Mouse (Mus musculus): ENCODE results near the gene Igfbp1. TPM values are rescaled to one million over a fixed set of nuclear protein-coding genes. Genes with fewer than 3 reads are reported as not detected.

The Igfbp1 gene
- polyA plus RNA-seq, 1 experiment: not detected

GRCm38 (mm10) chr11:7178724-7179123 is 18.9 kb upstream of the Igfbp1 start:
- H3K27me3 ChIP-seq (ENCODE audit: control insufficient read depth, insufficient read depth, low read length): no peaks in the 10 kb centered on the region
- TF ChIP-seq CTCF (IDR thresholded peaks at IDR 0.05; ENCODE audit: extremely low read depth, insufficient read depth, insufficient read length, insufficient replicate concordance) (no peak), POLR2A (IDR thresholded peaks at IDR 0.05; ENCODE audit: low read depth, low read length) (no peak)
- no peak overlapping the region for H3K27ac ChIP-seq (ENCODE audit: insufficient read depth, low read length)
- no peaks in the 10 kb centered on the region for H3K36me3 ChIP-seq (ENCODE audit: control insufficient read depth, insufficient read depth, low read length)
- WGBS: 82% methylated on average over 4 of the region's 4 CpGs
- H3K4me1 ChIP-seq (ENCODE audit: control insufficient read depth, insufficient read depth, insufficient read length): no peaks in the 10 kb centered on the region
- H3K4me3 ChIP-seq (ENCODE audit: extremely low read depth, insufficient read depth, insufficient read length): no peak overlapping the region
- DNase-seq (ENCODE audit: low read depth in 1 of 2, low spot score in 2 of 2): no peak

GRCm38 (mm10) chr11:7179276-7179675 is 18.3 kb upstream of the Igfbp1 start:
- Histone ChIP-seq H3K4me1 (ENCODE audit: control insufficient read depth, insufficient read depth, insufficient read length) (no peaks in the 10 kb centered on the region), H3K36me3 (ENCODE audit: control insufficient read depth, insufficient read depth, low read length) (no peaks in the 10 kb centered on the region), H3K27ac (ENCODE audit: insufficient read depth, low read length) (no peak overlapping the region), H3K27me3 (ENCODE audit: control insufficient read depth, insufficient read depth, low read length) (no peaks in the 10 kb centered on the region), H3K4me3 (ENCODE audit: extremely low read depth, insufficient read depth, insufficient read length) (no peak overlapping the region)
- DNase-seq (ENCODE audit: low read depth in 1 of 2, low spot score in 2 of 2): no peak
- WGBS: 44% methylated on average over 2 of the region's 2 CpGs
- TF ChIP-seq POLR2A (IDR thresholded peaks at IDR 0.05; ENCODE audit: low read depth, low read length) (no peak), CTCF (IDR thresholded peaks at IDR 0.05; ENCODE audit: extremely low read depth, insufficient read depth, insufficient read length, insufficient replicate concordance) (no peak)

GRCm38 (mm10) chr11:7182409-7183042 is 15.1 kb upstream of the Igfbp1 start:
- Histone ChIP-seq H3K4me3 (ENCODE audit: extremely low read depth, insufficient read depth, insufficient read length) (no peak overlapping the region), H3K27me3 (ENCODE audit: control insufficient read depth, insufficient read depth, low read length) (no peaks in the 10 kb centered on the region), H3K4me1 (ENCODE audit: control insufficient read depth, insufficient read depth, insufficient read length) (no peaks in the 10 kb centered on the region), H3K36me3 (ENCODE audit: control insufficient read depth, insufficient read depth, low read length) (no peaks in the 10 kb centered on the region), H3K27ac (ENCODE audit: insufficient read depth, low read length) (no peak overlapping the region)
- DNase-seq (ENCODE audit: low read depth in 1 of 2, low spot score in 2 of 2): no peak
- 82% methylated on average over 8 of the region's 8 CpGs for WGBS
- TF ChIP-seq POLR2A (IDR thresholded peaks at IDR 0.05; ENCODE audit: low read depth, low read length) (no peak), CTCF (IDR thresholded peaks at IDR 0.05; ENCODE audit: extremely low read depth, insufficient read depth, insufficient read length, insufficient replicate concordance) (no peak)

- Histone ChIP-seq H3K27ac (ENCODE audit: insufficient read depth, low read length) (no peak overlapping the region), H3K4me1 (ENCODE audit: control insufficient read depth, insufficient read depth, insufficient read length) (no peaks in the 10 kb centered on the region), H3K4me3 (ENCODE audit: extremely low read depth, insufficient read depth, insufficient read length) (no peak overlapping the region), H3K36me3 (ENCODE audit: control insufficient read depth, insufficient read depth, low read length) (no peaks in the 10 kb centered on the region), H3K27me3 (ENCODE audit: control insufficient read depth, insufficient read depth, low read length) (no peaks in the 10 kb centered on the region)
- no peak for TF ChIP-seq POLR2A (IDR thresholded peaks at IDR 0.05; ENCODE audit: low read depth, low read length)
- TF ChIP-seq CTCF (IDR thresholded peaks at IDR 0.05; ENCODE audit: extremely low read depth, insufficient read depth, insufficient read length, insufficient replicate concordance): no peak
- no peak for DNase-seq (ENCODE audit: low read depth in 1 of 2, low spot score in 2 of 2)
- 63% methylated on average over 1 of the region's 1 CpGs for WGBS
Observed at GRCm38 (mm10) chr11:7184420-7184819, 13.2 kb upstream of the Igfbp1 start.

- Histone ChIP-seq H3K4me1 (ENCODE audit: control insufficient read depth, insufficient read depth, insufficient read length) (no peaks in the 10 kb centered on the region), H3K27me3 (ENCODE audit: control insufficient read depth, insufficient read depth, low read length) (no peaks in the 10 kb centered on the region), H3K27ac (ENCODE audit: insufficient read depth, low read length) (no peak overlapping the region), H3K36me3 (ENCODE audit: control insufficient read depth, insufficient read depth, low read length) (no peaks in the 10 kb centered on the region), H3K4me3 (ENCODE audit: extremely low read depth, insufficient read depth, insufficient read length) (no peak overlapping the region)
- TF ChIP-seq POLR2A (IDR thresholded peaks at IDR 0.05; ENCODE audit: low read depth, low read length): no peak
- no peak for TF ChIP-seq CTCF (IDR thresholded peaks at IDR 0.05; ENCODE audit: extremely low read depth, insufficient read depth, insufficient read length, insufficient replicate concordance)
- 72% methylated on average over 8 of the region's 8 CpGs for WGBS
- no peak for DNase-seq (ENCODE audit: low read depth in 1 of 2, low spot score in 2 of 2)
Observed at GRCm38 (mm10) chr11:7187472-7187871, 10.1 kb upstream of the Igfbp1 start.

GRCm38 (mm10) chr11:7188469-7188868 is 9.1 kb upstream of the Igfbp1 start, which contains the start of gene Gm11985:
Gene Gm11985 (minus strand): TSS chr11:7188569.
- Histone ChIP-seq H3K27ac (ENCODE audit: insufficient read depth, low read length) (no peak within 1 kb of the TSS), H3K4me3 (ENCODE audit: extremely low read depth, insufficient read depth, insufficient read length) (no peak within 1 kb of the TSS), H3K36me3 (ENCODE audit: control insufficient read depth, insufficient read depth, low read length) (no peaks in the 10 kb centered on the region), H3K27me3 (ENCODE audit: control insufficient read depth, insufficient read depth, low read length) (no peaks in the 10 kb centered on the region), H3K4me1 (ENCODE audit: control insufficient read depth, insufficient read depth, insufficient read length) (no peaks in the 10 kb centered on the region)
- 95% methylated on average over 13 of the region's 13 CpGs for WGBS
- no peak for DNase-seq (ENCODE audit: low read depth in 1 of 2, low spot score in 2 of 2)
- TF ChIP-seq POLR2A (IDR thresholded peaks at IDR 0.05; ENCODE audit: low read depth, low read length): no peak
- TF ChIP-seq CTCF (IDR thresholded peaks at IDR 0.05; ENCODE audit: extremely low read depth, insufficient read depth, insufficient read length, insufficient replicate concordance): no peak

- Histone ChIP-seq H3K4me3 (ENCODE audit: extremely low read depth, insufficient read depth, insufficient read length) (no peak overlapping the region), H3K4me1 (ENCODE audit: control insufficient read depth, insufficient read depth, insufficient read length) (no peaks in the 10 kb centered on the region), H3K27ac (ENCODE audit: insufficient read depth, low read length) (no peak overlapping the region), H3K27me3 (ENCODE audit: control insufficient read depth, insufficient read depth, low read length) (no peaks in the 10 kb centered on the region), H3K36me3 (ENCODE audit: control insufficient read depth, insufficient read depth, low read length) (no peaks in the 10 kb centered on the region)
- 65% methylated on average over 6 of the region's 6 CpGs for WGBS
- TF ChIP-seq CTCF (IDR thresholded peaks at IDR 0.05; ENCODE audit: extremely low read depth, insufficient read depth, insufficient read length, insufficient replicate concordance): no peak
- no peak for TF ChIP-seq POLR2A (IDR thresholded peaks at IDR 0.05; ENCODE audit: low read depth, low read length)
- DNase-seq (ENCODE audit: low read depth in 1 of 2, low spot score in 2 of 2): no peak
Observed at GRCm38 (mm10) chr11:7192710-7193109, 4.9 kb upstream of the Igfbp1 start.

Data from spleen, adult 2 months (tissue).